Mouse (Mus musculus): ENCODE data around the gene Zfp398. TPM values are rescaled to one million over a fixed set of nuclear protein-coding genes. Genes with fewer than 3 reads are reported as not detected.
"Not testable (repeated sequence)": the region's sequence is repeated elsewhere in the genome, so short reads cannot be mapped to it uniquely, and the experiment has no call there.

Zfp398 gene
- polyA plus RNA-seq, 1 experiment from 2014 or later = 13.1 TPM

GRCm38 (mm10) chr6:47830104-47831078 lies 5.1 kb upstream of the Zfp398 start, which contains the start of gene Zfp786:
Gene Zfp786 (minus strand): TSS chr6:47830867.
- Histone ChIP-seq H3K4me3 (peak within 1 kb of the TSS; percentile 68), H3K9ac (peak within 1 kb of the TSS; percentile 83)
- ATAC-seq = peak; percentile 93

GRCm38 (mm10) chr6:47832220-47832619 lies 3.2 kb upstream of the Zfp398 start:
- Histone ChIP-seq H3K4me1 (peaks cover 22% of the 10 kb centered on the region), H3K4me3 (no peak overlapping the region), H3K27ac (no peak overlapping the region), H3K27me3 (no peaks in the 10 kb centered on the region), H3K9me3 (replicated peaks) (no peaks in the 10 kb centered on the region), H3K36me3 (ENCODE audit: poor library complexity, severe bottlenecking) (no peaks in the 10 kb centered on the region), H3K9ac (no peak overlapping the region), H3K4me2 (no peak overlapping the region)
- ATAC-seq = no peak
- 76% methylated on average over 1 of the region's 1 CpGs for WGBS

More at GRCm38 (mm10) chr6:47830104-47831078, 5.1 kb upstream of the Zfp398 start, which contains the start of gene Zfp786:
- H3K4me2 ChIP-seq = peak within 1 kb of the TSS; percentile 53
- H3K27ac ChIP-seq = peak within 1 kb of the TSS; percentile 88
- peaks cover 11% of the 10 kb centered on the region for H3K36me3 ChIP-seq (ENCODE audit: poor library complexity, severe bottlenecking)
- no peaks in the 10 kb centered on the region for H3K9me3 ChIP-seq (replicated peaks)
- H3K4me1 ChIP-seq = peaks cover 15% of the 10 kb centered on the region
- WGBS = 2% methylated on average over 59 of the region's 64 CpGs
- H3K27me3 ChIP-seq = no peaks in the 10 kb centered on the region

GRCm38 (mm10) chr6:47835984-47836521 lies 592 bp downstream of the Zfp398 start:
- H3K27ac ChIP-seq = peak overlapping the region; percentile 97
- peak overlapping the region; percentile 96 for H3K9ac ChIP-seq
- peaks cover 15% of the 10 kb centered on the region; the same call in 1 of the 2 replicates for H3K4me1 ChIP-seq
- WGBS = under 1% methylated on average over 42 of the region's 49 CpGs
- peak overlapping the region; percentile 94 for H3K4me3 ChIP-seq
- 0 out of 2 replicates have a peak, but pooled peaks cover 7% of the 10 kb centered on the region for H3K36me3 ChIP-seq (ENCODE audit: poor library complexity, severe bottlenecking)
- peak; percentile 83 for ATAC-seq
- H3K4me2 ChIP-seq = peak overlapping the region; percentile 78
- no peaks in the 10 kb centered on the region for H3K27me3 ChIP-seq
- H3K9me3 ChIP-seq (replicated peaks) = no peaks in the 10 kb centered on the region

- no peak overlapping the region for H3K27ac ChIP-seq
- no peaks in the 10 kb centered on the region for H3K27me3 ChIP-seq
- no peak overlapping the region for H3K4me3 ChIP-seq
- peaks cover 11% of the 10 kb centered on the region; the same call in 1 of the 2 replicates for H3K36me3 ChIP-seq (ENCODE audit: poor library complexity, severe bottlenecking)
- H3K9me3 ChIP-seq (replicated peaks) = no peaks in the 10 kb centered on the region
- H3K4me1 ChIP-seq = peaks cover 15% of the 10 kb centered on the region; the same call in 1 of the 2 replicates
- no peak overlapping the region for H3K4me2 ChIP-seq
- H3K9ac ChIP-seq = no peak overlapping the region
- 91% methylated on average over 2 of the region's 2 CpGs for WGBS
- ATAC-seq = no peak
Observed at GRCm38 (mm10) chr6:47837630-47838029, 2.2 kb downstream of the Zfp398 start.

- Histone ChIP-seq H3K4me2 (no peak overlapping the region), H3K27ac (no peak overlapping the region), H3K4me3 (no peak overlapping the region), H3K4me1 (peaks cover 15% of the 10 kb centered on the region; the same call in 1 of the 2 replicates), H3K36me3 (ENCODE audit: poor library complexity, severe bottlenecking) (peaks cover 16% of the 10 kb centered on the region; the same call in 1 of the 2 replicates), H3K27me3 (no peaks in the 10 kb centered on the region), H3K9ac (no peak overlapping the region), H3K9me3 (replicated peaks) (no peaks in the 10 kb centered on the region)
- 96% methylated on average over 1 of the region's 1 CpGs for WGBS
- no peak for ATAC-seq
Observed at GRCm38 (mm10) chr6:47841077-47841476, 5.6 kb downstream of the Zfp398 start.

- no peak overlapping the region for H3K27ac ChIP-seq
- no peak overlapping the region for H3K9ac ChIP-seq
- no peaks in the 10 kb centered on the region for H3K27me3 ChIP-seq
- H3K4me2 ChIP-seq = no peak overlapping the region
- H3K9me3 ChIP-seq (replicated peaks) = no peaks in the 10 kb centered on the region
- no peak overlapping the region for H3K4me3 ChIP-seq
- peaks cover 21% of the 10 kb centered on the region for H3K36me3 ChIP-seq (ENCODE audit: poor library complexity, severe bottlenecking)
- ATAC-seq = no peak
- H3K4me1 ChIP-seq = peaks cover 11% of the 10 kb centered on the region; the same call in 1 of the 2 replicates
- 96% methylated on average over 2 of the region's 2 CpGs for WGBS
Observed at GRCm38 (mm10) chr6:47841831-47842230, 6.4 kb downstream of the Zfp398 start.

GRCm38 (mm10) chr6:47842337-47842736 lies 6.9 kb downstream of the Zfp398 start:
- H3K36me3 ChIP-seq (ENCODE audit: poor library complexity, severe bottlenecking) = peaks cover 23% of the 10 kb centered on the region
- no peak overlapping the region for H3K4me2 ChIP-seq
- no peak overlapping the region for H3K4me3 ChIP-seq
- 86% methylated on average over 1 of the region's 1 CpGs for WGBS
- peaks cover 6% of the 10 kb centered on the region; the same call in 1 of the 2 replicates for H3K4me1 ChIP-seq
- H3K9ac ChIP-seq = no peak overlapping the region
- no peak overlapping the region for H3K27ac ChIP-seq
- no peaks in the 10 kb centered on the region for H3K9me3 ChIP-seq (replicated peaks)
- no peak for ATAC-seq
- no peaks in the 10 kb centered on the region for H3K27me3 ChIP-seq

- Histone ChIP-seq H3K36me3 (ENCODE audit: poor library complexity, severe bottlenecking) (peaks cover 17% of the 10 kb centered on the region), H3K27me3 (no peaks in the 10 kb centered on the region), H3K4me2 (no peak overlapping the region), H3K4me1 (no peaks in the 10 kb centered on the region), H3K9ac (no peak overlapping the region), H3K27ac (no peak overlapping the region), H3K4me3 (no peak overlapping the region), H3K9me3 (replicated peaks) (no peaks in the 10 kb centered on the region)
- no peak for ATAC-seq
Observed at GRCm38 (mm10) chr6:47845779-47846178, 10.3 kb downstream of the Zfp398 start.

GRCm38 (mm10) chr6:47857241-47857640 lies 21.8 kb downstream of the Zfp398 start:
- no peak overlapping the region for H3K4me2 ChIP-seq
- no peaks in the 10 kb centered on the region for H3K9me3 ChIP-seq (replicated peaks)
- ATAC-seq = no peak
- WGBS = 94% methylated on average over 6 of the region's 6 CpGs
- no peak overlapping the region for H3K4me3 ChIP-seq
- no peak overlapping the region for H3K9ac ChIP-seq
- H3K4me1 ChIP-seq = no peaks in the 10 kb centered on the region
- peaks cover 34% of the 10 kb centered on the region for H3K36me3 ChIP-seq (ENCODE audit: poor library complexity, severe bottlenecking)
- H3K27ac ChIP-seq = no peak overlapping the region
- H3K27me3 ChIP-seq = no peaks in the 10 kb centered on the region

GRCm38 (mm10) chr6:47857729-47858128 lies 22.3 kb downstream of the Zfp398 start:
- not testable (repeated sequence) for H3K27me3 ChIP-seq; H3K9me3 ChIP-seq (replicated peaks); ATAC-seq; H3K27ac ChIP-seq; H3K4me2 ChIP-seq; H3K4me1 ChIP-seq; H3K4me3 ChIP-seq; H3K9ac ChIP-seq
- WGBS = 91% methylated on average over 3 of the region's 3 CpGs
- H3K36me3 ChIP-seq (ENCODE audit: poor library complexity, severe bottlenecking) = peaks cover 38% of the 10 kb centered on the region

- Histone ChIP-seq H3K27ac (no peak overlapping the region), H3K9me3 (replicated peaks) (no peaks in the 10 kb centered on the region), H3K4me3 (no peak overlapping the region), H3K27me3 (no peaks in the 10 kb centered on the region), H3K4me2 (no peak overlapping the region), H3K36me3 (ENCODE audit: poor library complexity, severe bottlenecking) (peaks cover 24% of the 10 kb centered on the region), H3K4me1 (no peaks in the 10 kb centered on the region), H3K9ac (no peak overlapping the region)
- ATAC-seq = no peak
- WGBS = 94% methylated on average over 5 of the region's 5 CpGs
Observed at GRCm38 (mm10) chr6:47872266-47872665, 36.8 kb downstream of the Zfp398 start.

- WGBS = 6% methylated on average over 9 of the region's 9 CpGs
Observed at GRCm38 (mm10) chr6:47877058-47877457, 41.6 kb downstream of the Zfp398 start, which contains the start of gene Zfp282. Gene Zfp282 (plus strand): TSS chr6:47877204.

More at GRCm38 (mm10) chr6:47877058-47877457, 41.6 kb downstream of the Zfp398 start, which contains the start of gene Zfp282:
- no peaks in the 10 kb centered on the region for H3K27me3 ChIP-seq
- peak within 1 kb of the TSS; percentile 97 for H3K27ac ChIP-seq
- peak within 1 kb of the TSS; percentile 90 for H3K4me2 ChIP-seq
- H3K9me3 ChIP-seq (replicated peaks) = no peaks in the 10 kb centered on the region
- peaks cover 23% of the 10 kb centered on the region for H3K36me3 ChIP-seq (ENCODE audit: poor library complexity, severe bottlenecking)
- peaks cover 20% of the 10 kb centered on the region for H3K4me1 ChIP-seq
- peak within 1 kb of the TSS; percentile 98 for H3K9ac ChIP-seq
- H3K4me3 ChIP-seq = peak within 1 kb of the TSS; percentile 95
- no peak for ATAC-seq

Data from forebrain, embryonic 13.5 days (tissue).